Mouse (Mus musculus): ENCODE results near the gene Stn1.

Stn1 gene

DNA sequence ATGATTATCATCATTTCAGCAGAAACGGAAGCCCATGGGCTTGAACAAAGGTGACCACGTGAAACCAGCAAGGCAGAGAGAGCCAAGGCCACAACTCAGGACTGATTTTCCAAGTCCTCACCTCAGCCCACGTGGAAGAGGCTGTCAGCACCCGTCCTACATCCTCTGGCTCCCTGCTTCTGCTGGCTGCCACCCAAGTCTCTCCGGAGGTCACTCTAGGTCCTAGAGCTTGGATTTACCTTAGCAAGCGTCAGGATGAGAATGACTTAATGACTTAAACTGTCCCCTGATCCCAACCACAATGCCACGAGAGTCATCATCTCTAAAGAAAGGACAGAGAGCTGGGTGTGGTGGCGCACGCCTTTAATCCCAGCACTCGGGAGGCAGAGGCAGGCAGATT is 84.6 kb downstream of the Stn1 start:
- DNase-seq (ENCODE audit: low spot score): no peak

DNA sequence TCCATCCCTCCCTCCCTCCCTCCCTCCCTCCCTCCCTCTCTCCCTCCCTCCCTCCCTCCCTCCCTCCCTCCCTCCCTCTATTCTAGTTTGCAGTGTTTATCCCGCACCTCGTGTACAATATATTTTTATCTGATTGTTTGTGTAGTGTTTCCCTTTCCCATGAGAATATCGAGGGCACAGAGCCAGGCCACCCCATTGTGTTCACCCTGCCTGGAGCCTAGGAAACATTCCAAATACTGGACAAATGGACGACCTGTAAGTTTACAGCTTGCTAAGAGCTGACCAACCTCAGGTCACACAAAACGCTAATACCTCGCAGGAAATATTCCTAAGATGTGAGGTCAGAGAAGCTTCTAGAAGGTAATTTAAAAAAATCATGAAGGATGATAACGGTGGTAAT is 85.1 kb downstream of the Stn1 start:
- DNase-seq (ENCODE audit: low spot score): no peak

DNA sequence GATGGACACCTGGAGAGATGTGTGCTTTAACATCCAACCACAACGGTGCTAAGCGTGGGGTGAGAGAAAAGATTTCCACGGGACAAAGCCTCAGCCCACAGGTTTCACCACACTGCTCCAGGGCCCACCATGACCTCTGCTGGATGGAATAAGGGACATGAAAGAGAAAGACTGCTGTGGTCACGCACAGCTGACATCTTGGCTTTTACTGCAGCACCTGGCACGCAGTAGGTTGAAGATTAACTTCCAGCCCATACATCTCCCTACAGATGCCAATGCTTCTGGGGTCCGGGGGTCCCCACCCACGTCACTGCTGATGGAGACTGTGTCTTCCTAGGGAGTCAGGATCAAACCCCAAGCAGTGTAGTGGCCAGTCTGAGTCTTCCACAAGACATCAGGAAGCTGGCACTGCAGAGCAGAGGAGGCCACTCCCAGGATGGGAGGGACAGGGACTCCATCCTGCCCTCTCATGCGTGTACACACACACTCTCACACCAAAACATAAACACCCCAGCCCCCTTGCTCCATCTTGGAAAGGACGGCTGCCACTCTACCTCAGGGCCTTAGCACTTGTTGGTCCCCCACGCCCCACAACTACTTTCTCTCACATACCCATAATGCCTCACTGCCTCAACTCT is 85.7 kb downstream of the Stn1 start:
- DNase-seq (ENCODE audit: low spot score): no peak
